In genomic region chr6:88219094-88219493, GRCm38 (mm10) we compare ENCODE assay signal across 25 mouse cellular contexts. TPM values are rescaled to one million over a fixed set of nuclear protein-coding genes. Genes with fewer than 3 reads are reported as not detected.
"Had no signal": no experiment of that assay in that cellular context is flagged by ENCODE, and none has a peak within 500 bp of the region (broad histone marks: within the 10 kb centered on the region; RNA-seq: fewer than 3 reads in every experiment).

No protein-coding gene starts in this region.

- H3K9me3 ChIP-seq: liver, embryonic 15.5 days; lung, embryonic 15.5 days; midbrain, embryonic 13.5 days; midbrain, embryonic 15.5 days; neural tube, embryonic 12.5 days; stomach, embryonic 15.5 days had no signal

- H3K36me3 ChIP-seq: liver, embryonic 15.5 days; lung, embryonic 15.5 days; midbrain, embryonic 13.5 days; midbrain, embryonic 15.5 days; neural tube, embryonic 12.5 days; stomach, embryonic 15.5 days had no signal

- H3K4me2 ChIP-seq: liver, embryonic 15.5 days; lung, embryonic 15.5 days; midbrain, embryonic 11.5 days; midbrain, embryonic 13.5 days; midbrain, embryonic 15.5 days; neural tube, embryonic 12.5 days; stomach, embryonic 15.5 days had no signal

- H3K27ac ChIP-seq: liver, embryonic 15.5 days; lung, embryonic 15.5 days; macrophage; midbrain, embryonic 13.5 days; midbrain, embryonic 15.5 days; neural tube, embryonic 12.5 days; stomach, embryonic 15.5 days; stomach, postnatal 0 days had no signal

- H3K9ac ChIP-seq: liver, embryonic 15.5 days; liver, postnatal 0 days; lung, embryonic 15.5 days; midbrain, embryonic 13.5 days; midbrain, embryonic 15.5 days; neural tube, embryonic 12.5 days; stomach, embryonic 15.5 days had no signal

- H3K4me1 ChIP-seq: liver, embryonic 15.5 days; lung, embryonic 15.5 days; midbrain, embryonic 13.5 days; midbrain, embryonic 15.5 days; neural tube, embryonic 12.5 days; stomach, embryonic 15.5 days had no signal

- ATAC-seq: liver, postnatal 0 days; lung, postnatal 0 days; midbrain, embryonic 13.5 days; midbrain, embryonic 15.5 days had no signal

- H3K27me3 ChIP-seq: lung, embryonic 15.5 days; midbrain, embryonic 13.5 days; midbrain, embryonic 15.5 days; neural tube, embryonic 12.5 days; stomach, embryonic 15.5 days had no signal

- H3K4me3 ChIP-seq: liver, embryonic 15.5 days; lung, embryonic 15.5 days; megakaryocyte, embryonic 14.5 days; midbrain, embryonic 13.5 days; midbrain, embryonic 15.5 days; neural tube, embryonic 12.5 days; stomach, embryonic 15.5 days had no signal

- DNase-seq: liver, postnatal 0 days; lung, adult 2 months; lung, postnatal 14 days; lung, postnatal 36 days; right cerebral cortex, postnatal 14 days; thymus, adult 2 months; thymus, postnatal 25 days; thymus, postnatal 4 days had no signal

RNA-seq across cellular contexts. Expression of gene Dnajb8, which starts 3.0 kb away (rescaled TPM):
- total RNA-seq: megakaryocyte progenitor cell, adult 5-6 weeks; midbrain, postnatal 0 days; neutrophil, adult 5-6 weeks had no signal
- polyA plus RNA-seq: liver, embryonic 15.5 days; liver, postnatal 0 days; lung, adult 2 months; lung, embryonic 15.5 days; lung, postnatal 0 days; macrophage; midbrain, embryonic 11.5 days; midbrain, embryonic 13.5 days; midbrain, embryonic 15.5 days; midbrain, postnatal 0 days; neural tube, embryonic 12.5 days; neural tube, embryonic 14.5 days; spleen, adult 2 months; stomach, embryonic 15.5 days; stomach, postnatal 0 days; thymus, adult 2 months; urinary bladder, adult 2 months had no signal
